Mouse (Mus musculus): ENCODE measurements at regions not wholly inside any gene's neighbourhood (a gene's known extent, or its start where the extent isn't known, plus 50 kb on each side); places are given as distances from the start of the nearest gene placed in this dataset.

GRCm38 (mm10) chr9:25655767-25656513 is 174.6 kb downstream of the Eepd1 start:
- no peak overlapping the region for H3K9ac ChIP-seq (ENCODE audit: low read length)

GRCm38 (mm10) chr9:25656534-25656933 is 175.2 kb downstream of the Eepd1 start:
- no peaks in the 10 kb centered on the region for H3K9me3 ChIP-seq (replicated peaks; ENCODE audit: control insufficient read depth, low read length)
- H3K4me3 ChIP-seq (ENCODE audit: low read depth, low read length): no peak overlapping the region
- no peak overlapping the region for H3K9ac ChIP-seq (ENCODE audit: low read length)
- peak overlapping the region; percentile 52; the same call in 1 of the 2 replicates for H3K27ac ChIP-seq (ENCODE audit: low read depth, low read length)
- no peaks in the 10 kb centered on the region for H3K36me3 ChIP-seq (ENCODE audit: control insufficient read depth, insufficient read depth, low read length)
- H3K4me2 ChIP-seq (ENCODE audit: low read length): no peak overlapping the region
- H3K27me3 ChIP-seq (replicated peaks; ENCODE audit: control insufficient read depth, insufficient read depth, low read length): no peaks in the 10 kb centered on the region
- peak; percentile 60 for ATAC-seq
- 75% methylated on average over 3 of the region's 3 CpGs for WGBS
- H3K4me1 ChIP-seq (ENCODE audit: control insufficient read depth, insufficient read depth, low read length): no peaks in the 10 kb centered on the region
- DNase-seq (ENCODE audit: low spot score): no peak

More at GRCm38 (mm10) chr9:25655767-25656513, 174.6 kb downstream of the Eepd1 start:
- ATAC-seq (peak; percentile 97), DNase-seq (ENCODE audit: low spot score) (peak; percentile 95)
- H3K27me3 ChIP-seq (replicated peaks; ENCODE audit: control insufficient read depth, insufficient read depth, low read length): no peaks in the 10 kb centered on the region
- no peak overlapping the region for H3K4me3 ChIP-seq (ENCODE audit: low read depth, low read length)
- peak overlapping the region; percentile 52; the same call in 1 of the 2 replicates for H3K27ac ChIP-seq (ENCODE audit: low read depth, low read length)
- 0% methylated on average over 3 of the region's 3 CpGs for WGBS
- H3K36me3 ChIP-seq (ENCODE audit: control insufficient read depth, insufficient read depth, low read length): no peaks in the 10 kb centered on the region
- no peaks in the 10 kb centered on the region for H3K4me1 ChIP-seq (ENCODE audit: control insufficient read depth, insufficient read depth, low read length)
- H3K4me2 ChIP-seq (ENCODE audit: low read length): no peak overlapping the region
- no peaks in the 10 kb centered on the region for H3K9me3 ChIP-seq (replicated peaks; ENCODE audit: control insufficient read depth, low read length)

- Histone ChIP-seq H3K4me1 (ENCODE audit: control insufficient read depth, insufficient read depth, low read length) (no peaks in the 10 kb centered on the region), H3K9me3 (replicated peaks; ENCODE audit: control insufficient read depth, low read length) (no peaks in the 10 kb centered on the region), H3K27me3 (replicated peaks; ENCODE audit: control insufficient read depth, insufficient read depth, low read length) (no peaks in the 10 kb centered on the region), H3K4me2 (ENCODE audit: low read length) (no peak overlapping the region), H3K27ac (ENCODE audit: low read depth, low read length) (no peak overlapping the region), H3K9ac (ENCODE audit: low read length) (no peak overlapping the region), H3K4me3 (ENCODE audit: low read depth, low read length) (no peak overlapping the region), H3K36me3 (ENCODE audit: control insufficient read depth, insufficient read depth, low read length) (no peaks in the 10 kb centered on the region)
- DNase-seq (ENCODE audit: low spot score) (no peak), ATAC-seq (no peak)
- 81% methylated on average over 4 of the region's 4 CpGs for WGBS
Measured at GRCm38 (mm10) chr9:25683635-25684333, 202.4 kb downstream of the Eepd1 start.

- DNase-seq (ENCODE audit: low spot score): peak; percentile 75
Measured at GRCm38 (mm10) chr9:25693632-25694031, 212.3 kb downstream of the Eepd1 start.

GRCm38 (mm10) chr9:25695018-25695417 is 213.7 kb downstream of the Eepd1 start:
- peak; percentile 42 for ATAC-seq
- H3K36me3 ChIP-seq (ENCODE audit: control insufficient read depth, insufficient read depth, low read length): no peaks in the 10 kb centered on the region
- H3K27ac ChIP-seq (ENCODE audit: low read depth, low read length): no peak overlapping the region
- no peaks in the 10 kb centered on the region for H3K4me1 ChIP-seq (ENCODE audit: control insufficient read depth, insufficient read depth, low read length)
- H3K9ac ChIP-seq (ENCODE audit: low read length): no peak overlapping the region
- no peak overlapping the region for H3K4me2 ChIP-seq (ENCODE audit: low read length)
- H3K27me3 ChIP-seq (replicated peaks; ENCODE audit: control insufficient read depth, insufficient read depth, low read length): no peaks in the 10 kb centered on the region
- WGBS: 4% methylated on average over 3 of the region's 3 CpGs
- no peaks in the 10 kb centered on the region for H3K9me3 ChIP-seq (replicated peaks; ENCODE audit: control insufficient read depth, low read length)
- peak; percentile 30 for DNase-seq (ENCODE audit: low spot score)
- no peak overlapping the region for H3K4me3 ChIP-seq (ENCODE audit: low read depth, low read length)

More at GRCm38 (mm10) chr9:25693632-25694031, 212.3 kb downstream of the Eepd1 start:
- no peak overlapping the region for H3K4me2 ChIP-seq (ENCODE audit: low read length)
- H3K27me3 ChIP-seq (replicated peaks; ENCODE audit: control insufficient read depth, insufficient read depth, low read length): no peaks in the 10 kb centered on the region
- H3K9me3 ChIP-seq (replicated peaks; ENCODE audit: control insufficient read depth, low read length): no peaks in the 10 kb centered on the region
- peak; percentile 77 for ATAC-seq
- no peaks in the 10 kb centered on the region for H3K36me3 ChIP-seq (ENCODE audit: control insufficient read depth, insufficient read depth, low read length)
- no peak overlapping the region for H3K27ac ChIP-seq (ENCODE audit: low read depth, low read length)
- 16% methylated on average over 5 of the region's 5 CpGs for WGBS
- no peaks in the 10 kb centered on the region for H3K4me1 ChIP-seq (ENCODE audit: control insufficient read depth, insufficient read depth, low read length)
- no peak overlapping the region for H3K9ac ChIP-seq (ENCODE audit: low read length)
- H3K4me3 ChIP-seq (ENCODE audit: low read depth, low read length): no peak overlapping the region

DNA sequence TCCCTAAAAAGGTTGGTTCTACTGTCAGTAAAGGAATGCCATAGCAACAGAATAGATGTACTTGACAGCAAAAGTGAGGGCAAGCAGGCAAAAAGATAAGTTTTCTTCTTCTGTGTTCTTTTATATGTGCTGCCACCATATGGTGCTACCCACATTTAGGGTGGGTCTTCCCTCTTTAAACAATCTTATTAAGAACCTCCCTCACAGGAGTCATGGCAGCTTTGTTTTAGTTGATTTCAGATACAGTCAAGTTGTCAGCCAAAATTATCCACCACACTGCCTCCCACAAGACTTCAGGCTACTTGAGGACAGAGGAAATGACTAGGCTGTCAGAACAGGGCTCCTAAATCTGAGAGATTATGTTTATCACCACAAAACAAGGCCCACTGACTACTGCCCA is 232.3 kb downstream of the Eepd1 start:
- ATAC-seq (no peak), DNase-seq (ENCODE audit: low spot score) (no peak)
- H3K4me3 ChIP-seq (ENCODE audit: low read depth, low read length): no peak overlapping the region
- no peaks in the 10 kb centered on the region for H3K27me3 ChIP-seq (replicated peaks; ENCODE audit: control insufficient read depth, insufficient read depth, low read length)
- H3K4me1 ChIP-seq (ENCODE audit: control insufficient read depth, insufficient read depth, low read length): no peaks in the 10 kb centered on the region
- no peak overlapping the region for H3K9ac ChIP-seq (ENCODE audit: low read length)
- H3K36me3 ChIP-seq (ENCODE audit: control insufficient read depth, insufficient read depth, low read length): no peaks in the 10 kb centered on the region
- H3K9me3 ChIP-seq (replicated peaks; ENCODE audit: control insufficient read depth, low read length): no peaks in the 10 kb centered on the region
- H3K27ac ChIP-seq (ENCODE audit: low read depth, low read length): no peak overlapping the region
- H3K4me2 ChIP-seq (ENCODE audit: low read length): no peak overlapping the region

- DNase-seq (ENCODE audit: low spot score) (no peak), ATAC-seq (no peak)
- 69% methylated on average over 6 of the region's 6 CpGs for WGBS
- no peak overlapping the region for H3K27ac ChIP-seq (ENCODE audit: low read depth, low read length)
- no peak overlapping the region for H3K9ac ChIP-seq (ENCODE audit: low read length)
- no peaks in the 10 kb centered on the region for H3K36me3 ChIP-seq (ENCODE audit: control insufficient read depth, insufficient read depth, low read length)
- H3K9me3 ChIP-seq (replicated peaks; ENCODE audit: control insufficient read depth, low read length): no peaks in the 10 kb centered on the region
- no peak overlapping the region for H3K4me2 ChIP-seq (ENCODE audit: low read length)
- no peaks in the 10 kb centered on the region for H3K27me3 ChIP-seq (replicated peaks; ENCODE audit: control insufficient read depth, insufficient read depth, low read length)
- no peak overlapping the region for H3K4me3 ChIP-seq (ENCODE audit: low read depth, low read length)
- no peaks in the 10 kb centered on the region for H3K4me1 ChIP-seq (ENCODE audit: control insufficient read depth, insufficient read depth, low read length)
Measured at GRCm38 (mm10) chr9:25744162-25744561, 262.8 kb downstream of the Eepd1 start.

GRCm38 (mm10) chr9:25751138-25751537 is 269.8 kb downstream of the Eepd1 start:
- H3K27me3 ChIP-seq (replicated peaks; ENCODE audit: control insufficient read depth, insufficient read depth, low read length): no peaks in the 10 kb centered on the region
- DNase-seq (ENCODE audit: low spot score) (no peak), ATAC-seq (no peak)
- no peaks in the 10 kb centered on the region for H3K4me1 ChIP-seq (ENCODE audit: control insufficient read depth, insufficient read depth, low read length)
- no peak overlapping the region for H3K27ac ChIP-seq (ENCODE audit: low read depth, low read length)
- H3K4me3 ChIP-seq (ENCODE audit: low read depth, low read length): no peak overlapping the region
- no peak overlapping the region for H3K9ac ChIP-seq (ENCODE audit: low read length)
- H3K4me2 ChIP-seq (ENCODE audit: low read length): no peak overlapping the region
- no peaks in the 10 kb centered on the region for H3K9me3 ChIP-seq (replicated peaks; ENCODE audit: control insufficient read depth, low read length)
- no peaks in the 10 kb centered on the region for H3K36me3 ChIP-seq (ENCODE audit: control insufficient read depth, insufficient read depth, low read length)

DNA sequence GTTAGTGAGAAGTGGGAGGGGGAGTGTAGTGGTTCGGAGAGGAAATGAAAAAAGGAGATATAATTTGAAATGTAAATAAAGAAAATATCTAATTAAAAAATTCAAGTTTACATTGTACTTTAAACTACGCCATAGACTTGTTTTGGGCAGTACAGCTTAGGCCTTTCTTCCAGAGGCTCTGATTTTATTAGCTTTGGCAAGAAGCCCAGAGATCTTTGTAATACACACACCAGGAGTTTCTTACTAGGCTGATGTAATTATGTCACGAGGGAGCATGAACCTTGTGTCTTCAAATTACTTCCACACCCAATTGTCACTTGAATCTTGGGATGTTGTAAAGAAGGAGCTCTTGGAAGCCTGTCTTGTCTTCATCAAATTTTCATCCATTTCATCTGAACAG is 292.6 kb downstream of the Eepd1 start:
- ATAC-seq (peak; percentile 61; the same call in 1 of the 2 replicates), DNase-seq (ENCODE audit: low spot score) (peak; percentile 64)
- Histone ChIP-seq H3K4me1 (ENCODE audit: control insufficient read depth, insufficient read depth, low read length) (no peaks in the 10 kb centered on the region), H3K27me3 (replicated peaks; ENCODE audit: control insufficient read depth, insufficient read depth, low read length) (no peaks in the 10 kb centered on the region), H3K36me3 (ENCODE audit: control insufficient read depth, insufficient read depth, low read length) (no peaks in the 10 kb centered on the region), H3K9me3 (replicated peaks; ENCODE audit: control insufficient read depth, low read length) (no peaks in the 10 kb centered on the region), H3K4me3 (ENCODE audit: low read depth, low read length) (no peak overlapping the region), H3K27ac (ENCODE audit: low read depth, low read length) (no peak overlapping the region), H3K9ac (ENCODE audit: low read length) (no peak overlapping the region), H3K4me2 (ENCODE audit: low read length) (no peak overlapping the region)
- 20% methylated on average over 3 of the region's 3 CpGs for WGBS

Data from forebrain, embryonic 14.5 days (tissue).